Comparison of ENCODE assay signal across 21 mouse cellular contexts in the genomic region with DNA sequence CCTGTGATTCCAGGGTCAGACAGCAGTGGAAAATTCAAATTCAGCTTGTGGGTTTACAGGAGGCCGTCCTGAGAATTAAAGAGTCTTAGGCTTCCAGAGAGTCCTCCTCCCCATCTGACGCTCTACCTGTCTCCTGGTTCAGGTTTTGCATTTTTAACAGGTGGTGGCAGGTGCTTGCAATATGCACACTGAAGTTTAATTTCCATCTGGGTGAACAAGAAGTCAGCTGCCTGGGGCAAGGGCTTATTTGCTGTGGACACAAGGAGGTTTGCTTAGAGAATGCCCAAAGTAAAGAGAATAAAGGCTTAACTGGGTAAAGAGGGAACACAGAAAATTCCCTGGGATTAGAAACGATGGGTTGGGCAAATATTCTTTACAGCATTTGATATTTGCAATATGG. TPM values are rescaled to one million over a fixed set of nuclear protein-coding genes. Genes with fewer than 3 reads are reported as not detected.
DNase-seq lines count a peak whose midpoint lies in the region; ATAC-seq and TF ChIP-seq lines count a peak whose summit lies in the region.
"Had no signal": no experiment of that assay in that cellular context is flagged by ENCODE, and none has a peak within 500 bp of the region (broad histone marks: within the 10 kb centered on the region; RNA-seq: fewer than 3 reads in every experiment).

No protein-coding gene starts in this region.

- WGBS in lung, embryonic 15.5 days = 66% methylated on average over 3 of the region's 3 CpGs
- 46% methylated on average over 3 of the region's 3 CpGs for WGBS in cerebellum, adult 2 months

- no peak overlapping the region for H3K4me2 ChIP-seq in lung, embryonic 15.5 days
- H3K4me2 ChIP-seq: heart, embryonic 11.5 days; liver, embryonic 11.5 days had no signal

- H3K27ac ChIP-seq in lung, embryonic 15.5 days = peak overlapping the region; percentile 57; the same call in 1 of the 2 replicates
- H3K27ac ChIP-seq in cerebellum, adult 2 months (ENCODE audit: insufficient read depth, low read length) = no peak overlapping the region
- H3K27ac ChIP-seq: kidney, postnatal 0 days; left cerebral cortex, adult 2 months had no signal

- TF ChIP-seq POLR2A in cerebellum, adult 2 months (IDR thresholded peaks at IDR 0.05; ENCODE audit: borderline replicate concordance, insufficient read depth, low read length) = no peak

- peak; percentile 8 for DNase-seq in kidney, adult 18-20 months
- no peak for DNase-seq in kidney, adult 9 months
- DNase-seq in lung, postnatal 36 days = no peak
- peak; percentile 12 to 50 for DNase-seq in cerebellum, adult 2 months
- peak; percentile 9 to 10 for DNase-seq in cerebellum, postnatal 36 days
- no peak for DNase-seq in testis, postnatal 14 days (ENCODE audit: low spot score)
- DNase-seq in right cerebral cortex, postnatal 36 days (ENCODE audit: low spot score in 2 of 2) = no peak
- DNase-seq: adrenal gland, postnatal 25 days; embryo, embryonic 11 days; forebrain, postnatal 0 days; heart, postnatal 10 days; layer of hippocampus, adult 9-11 months; lung, postnatal 10 days; right cerebral cortex, postnatal 14 days; thymus, postnatal 25 days had no signal

- no peaks in the 10 kb centered on the region for H3K36me3 ChIP-seq in lung, embryonic 15.5 days

- peaks cover 13% of the 10 kb centered on the region; the same call in 1 of the 2 replicates for H3K4me1 ChIP-seq in lung, embryonic 15.5 days
- no peaks in the 10 kb centered on the region for H3K4me1 ChIP-seq in cerebellum, adult 2 months (ENCODE audit: control insufficient read depth, insufficient read depth, low read length)

- no peak overlapping the region for H3K9ac ChIP-seq in lung, embryonic 15.5 days
- H3K9ac ChIP-seq: forebrain, postnatal 0 days had no signal

- H3K27me3 ChIP-seq in lung, embryonic 15.5 days = no peaks in the 10 kb centered on the region
- H3K27me3 ChIP-seq in cerebellum, adult 2 months (ENCODE audit: control insufficient read depth, insufficient read depth, low read length) = no peaks in the 10 kb centered on the region
- H3K27me3 ChIP-seq: CH12.LX had no signal

- H3K9me3 ChIP-seq in lung, embryonic 15.5 days = no peaks in the 10 kb centered on the region

- no peak overlapping the region for H3K4me3 ChIP-seq in lung, embryonic 15.5 days
- no peak overlapping the region for H3K4me3 ChIP-seq in cerebellum, adult 2 months (replicated peaks; ENCODE audit: insufficient read depth, low read depth, low read length)
- H3K4me3 ChIP-seq: left cerebral cortex, adult 2 months had no signal

- no peak for TF ChIP-seq CTCF in cerebellum, adult 2 months (IDR thresholded peaks at IDR 0.05; ENCODE audit: borderline replicate concordance, insufficient read depth, low read depth, low read length)

- no peak for ATAC-seq in lung, embryonic 15.5 days (ENCODE audit: borderline replicate concordance, extremely low read depth, low FRiP score, low TSS enrichment)
- ATAC-seq: forebrain, postnatal 0 days had no signal

RNA-seq across cellular contexts. Expression of gene Anxa1, which starts 11.2 kb away (rescaled TPM):
- 182 and 191 TPM in 2 replicates for polyA plus RNA-seq in lung, embryonic 15.5 days (2015; fragmentation: Nextera tagmentation; extraction: Ambion mirVana)
- 0.74 and 1.00 TPM in 2 replicates for polyA plus RNA-seq in cerebellum, adult 2 months (2012; rRNA removed)

Comparison
In these comparisons a context has a peak if more than half of its experiments do, and no peak if none do; other contexts are left out.
1. DNase-seq: peak in kidney, adult 18-20 months (single experiment), cerebellum, adult 2 months (2 of 2) and cerebellum, postnatal 36 days (2 of 2); none in kidney, adult 9 months (single experiment), lung, postnatal 36 days (single experiment), testis, postnatal 14 days (single experiment) and right cerebral cortex, postnatal 36 days (0 of 2).
2. RNA of gene Anxa1, which starts 11.2 kb away (polyA plus RNA-seq): 182 to 191 TPM in lung, embryonic 15.5 days; 0.74 to 1.00 TPM in cerebellum, adult 2 months; every median in the first group is over 10 times any median in the second.